Mouse (Mus musculus): ENCODE data around the gene Slc30a7.
A peak's percentile ranks its signal among the peaks of the same experiment; 100 is the strongest.

Gene Slc30a7

DNA sequence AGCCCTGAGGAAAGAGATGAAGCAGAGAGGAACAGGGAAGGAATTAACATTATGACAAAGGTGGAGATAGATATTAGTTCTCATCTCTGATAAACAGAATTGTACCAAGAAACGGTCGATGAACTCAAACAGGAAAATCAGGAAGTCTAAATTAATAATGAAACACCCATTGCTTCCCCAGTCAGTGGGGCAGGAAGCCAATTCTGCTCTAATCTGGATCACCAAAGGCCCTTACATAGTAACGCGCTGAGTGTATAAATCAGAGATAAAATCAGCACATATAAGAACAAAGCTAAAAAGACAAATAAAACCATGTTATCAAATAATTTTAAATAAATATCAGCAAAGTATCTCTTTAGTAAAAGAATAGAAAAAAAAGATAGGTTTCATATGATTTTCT, 15.1 kb downstream of the Slc30a7 start:
- no peak for DNase-seq (ENCODE audit: low spot score in 2 of 2)

DNA sequence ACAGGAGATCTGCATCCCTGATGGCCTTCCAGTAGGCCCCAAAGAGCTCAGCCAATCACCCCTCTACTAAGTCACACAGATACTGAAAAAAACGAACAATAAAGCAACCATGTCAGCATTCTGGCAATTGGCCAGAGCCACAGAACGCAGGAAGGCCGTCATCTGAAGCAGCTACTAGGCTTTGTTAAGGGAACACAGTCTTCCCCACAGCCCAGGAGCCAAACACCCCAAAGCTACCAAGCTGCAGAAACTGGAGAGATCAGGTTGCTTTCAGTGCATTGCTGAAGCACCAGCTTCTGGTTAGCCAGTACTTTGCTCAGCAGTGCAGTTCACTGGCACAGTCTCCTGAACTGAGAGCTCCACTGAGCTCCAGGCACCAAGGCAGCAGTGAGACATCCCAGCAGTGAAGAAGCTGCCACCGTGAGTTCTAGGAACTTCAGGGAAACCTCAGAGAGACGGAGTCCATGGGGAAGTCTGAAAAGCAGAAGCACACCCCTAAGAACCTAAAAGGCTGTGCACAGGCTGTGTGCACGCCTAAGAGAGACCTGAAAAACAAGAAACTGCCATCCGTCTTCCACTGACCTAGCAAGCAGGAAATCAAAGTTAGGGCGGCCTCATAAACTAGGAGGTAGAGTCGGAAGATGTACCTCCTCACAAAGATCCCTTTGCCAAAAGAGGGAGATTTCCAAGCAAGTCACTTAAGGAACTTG, 21.9 kb downstream of the Slc30a7 start:
- DNase-seq (ENCODE audit: low spot score in 2 of 2) = no peak

DNA sequence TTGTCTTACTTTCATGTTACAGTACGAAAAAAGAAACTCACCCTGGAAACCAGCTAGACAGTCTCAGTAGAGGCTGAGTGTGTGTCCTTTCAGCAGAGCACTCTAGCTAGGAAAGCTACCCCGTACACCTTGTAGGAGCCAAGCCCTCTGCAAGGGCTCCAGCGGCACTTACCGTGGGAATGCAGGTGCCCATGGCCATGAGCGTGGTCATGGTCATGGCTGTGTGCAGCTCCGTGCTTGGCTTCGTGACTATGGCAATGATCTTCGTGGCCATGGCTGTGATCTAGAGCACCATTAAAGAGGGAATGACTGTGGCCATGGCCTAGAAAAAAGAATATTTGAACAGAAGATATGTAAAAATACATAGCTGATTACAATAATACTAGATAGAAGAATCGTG, 22.6 kb downstream of the Slc30a7 start:
- no peak for DNase-seq (ENCODE audit: low spot score in 2 of 2)

DNA sequence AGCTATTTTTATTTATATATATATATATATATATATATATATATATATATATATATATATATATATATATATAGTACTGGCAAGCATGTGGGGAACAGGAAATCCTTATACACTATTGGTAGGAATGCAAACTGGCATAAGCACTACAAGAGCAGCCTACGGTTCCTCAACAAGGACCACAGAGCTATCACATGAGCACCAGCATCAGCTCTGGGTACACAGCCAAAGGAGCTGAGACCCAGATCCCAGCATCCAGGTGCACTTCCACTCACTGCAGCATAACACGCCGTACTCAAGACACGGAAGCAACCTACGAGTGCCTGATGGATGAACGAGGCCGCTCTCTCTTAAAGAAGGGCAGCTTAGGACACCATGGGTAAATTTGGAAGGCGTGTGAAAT, 24.0 kb downstream of the Slc30a7 start:
- no peak for DNase-seq (ENCODE audit: low spot score in 2 of 2)

DNA sequence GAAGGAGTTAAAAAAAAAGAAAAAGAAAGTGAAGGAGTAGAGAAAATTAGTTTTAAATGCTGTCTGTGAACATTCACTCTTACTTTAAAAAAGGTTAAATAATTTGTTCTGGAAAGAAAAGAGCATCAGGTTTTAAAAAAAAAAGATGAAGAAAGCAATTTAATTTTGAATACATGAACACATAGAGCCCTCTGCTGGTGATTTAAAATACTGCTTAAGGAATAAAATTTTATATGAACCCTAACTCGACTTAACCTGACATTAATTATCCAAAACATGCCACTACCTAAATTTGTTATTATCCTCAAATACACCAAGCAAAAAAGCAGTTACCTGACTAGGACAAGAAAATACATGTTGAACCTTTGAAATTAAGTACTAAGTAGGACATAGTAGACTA, 28.2 kb downstream of the Slc30a7 start:
- no peak for DNase-seq (ENCODE audit: low spot score in 2 of 2)

DNA sequence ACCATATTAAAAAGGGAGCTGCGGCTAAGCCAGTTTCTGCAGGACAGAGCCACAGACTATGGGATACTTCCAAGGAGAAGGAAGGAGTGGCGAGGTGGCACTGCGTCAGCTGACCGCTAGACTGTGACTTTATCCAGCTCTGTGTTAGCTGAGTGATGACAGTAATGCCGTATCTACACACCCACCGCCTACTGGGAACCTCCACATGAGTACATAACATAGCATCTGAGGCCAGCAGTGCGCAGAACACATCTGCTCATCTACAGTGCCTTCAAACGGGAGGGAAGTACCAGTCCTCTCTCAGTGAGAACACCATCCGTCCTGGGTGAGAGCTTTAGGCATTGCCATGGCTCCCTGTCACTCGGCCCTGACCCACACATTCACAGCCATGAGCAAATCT, 32.2 kb downstream of the Slc30a7 start:
- DNase-seq (ENCODE audit: low spot score in 2 of 2) = no peak

DNA sequence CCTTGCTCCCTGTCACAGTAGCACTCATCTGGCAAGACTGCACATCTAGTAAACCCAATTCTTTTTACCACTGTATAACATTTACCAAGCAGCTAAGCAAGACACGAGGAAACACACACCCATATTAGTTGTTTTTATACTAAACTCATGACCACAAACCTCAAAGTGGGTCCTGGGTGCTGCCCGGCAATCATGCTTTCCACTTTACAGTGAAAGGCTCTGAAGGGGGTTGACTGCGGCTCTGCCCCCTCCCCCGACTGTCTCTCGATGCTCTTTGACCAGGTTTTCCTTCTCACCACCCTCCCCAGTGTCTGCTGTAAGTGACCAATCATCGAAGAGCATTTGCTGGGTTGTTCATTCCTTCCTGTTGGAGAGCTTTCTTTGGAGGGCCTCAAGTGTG, 33.0 kb downstream of the Slc30a7 start:
- DNase-seq (ENCODE audit: low spot score in 2 of 2) = peak in 1 of 2 experiments; percentile 36

DNA sequence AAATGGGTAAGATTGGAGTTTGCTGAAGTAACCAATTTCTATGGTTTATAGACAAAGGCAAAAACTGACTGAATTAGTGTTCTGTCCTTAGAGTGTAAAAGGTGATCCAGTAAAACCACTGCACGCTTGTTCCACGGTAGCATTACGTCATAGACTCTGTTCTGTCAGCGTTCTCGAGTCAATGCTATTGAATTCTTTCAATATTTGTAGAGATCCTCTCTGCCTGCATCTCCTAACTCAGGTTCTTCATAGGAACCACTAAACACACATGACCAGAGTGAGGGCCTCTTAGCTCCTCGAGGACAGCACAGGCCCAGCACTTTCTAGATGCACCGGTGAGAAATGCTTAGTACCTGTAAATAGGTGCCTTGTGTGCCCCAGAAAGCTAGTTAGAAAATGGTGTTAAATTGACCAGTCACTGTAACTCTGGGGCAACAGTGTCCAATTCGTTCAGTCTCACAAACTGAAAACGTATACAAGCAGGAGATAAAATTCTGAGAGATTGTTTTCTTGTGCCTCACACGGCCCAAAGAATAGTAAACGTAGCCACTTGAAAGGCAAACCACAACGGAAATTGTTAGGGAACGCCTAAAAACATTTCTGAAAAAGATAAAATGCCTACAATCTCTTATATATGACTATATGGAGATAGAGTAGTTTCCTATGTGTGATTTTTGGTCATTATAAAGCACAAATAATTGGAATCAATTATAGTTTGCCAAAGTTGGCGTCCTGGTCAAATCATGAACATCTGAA, 35.1 kb downstream of the Slc30a7 start:
- no peak for DNase-seq (ENCODE audit: low spot score in 2 of 2)

DNA sequence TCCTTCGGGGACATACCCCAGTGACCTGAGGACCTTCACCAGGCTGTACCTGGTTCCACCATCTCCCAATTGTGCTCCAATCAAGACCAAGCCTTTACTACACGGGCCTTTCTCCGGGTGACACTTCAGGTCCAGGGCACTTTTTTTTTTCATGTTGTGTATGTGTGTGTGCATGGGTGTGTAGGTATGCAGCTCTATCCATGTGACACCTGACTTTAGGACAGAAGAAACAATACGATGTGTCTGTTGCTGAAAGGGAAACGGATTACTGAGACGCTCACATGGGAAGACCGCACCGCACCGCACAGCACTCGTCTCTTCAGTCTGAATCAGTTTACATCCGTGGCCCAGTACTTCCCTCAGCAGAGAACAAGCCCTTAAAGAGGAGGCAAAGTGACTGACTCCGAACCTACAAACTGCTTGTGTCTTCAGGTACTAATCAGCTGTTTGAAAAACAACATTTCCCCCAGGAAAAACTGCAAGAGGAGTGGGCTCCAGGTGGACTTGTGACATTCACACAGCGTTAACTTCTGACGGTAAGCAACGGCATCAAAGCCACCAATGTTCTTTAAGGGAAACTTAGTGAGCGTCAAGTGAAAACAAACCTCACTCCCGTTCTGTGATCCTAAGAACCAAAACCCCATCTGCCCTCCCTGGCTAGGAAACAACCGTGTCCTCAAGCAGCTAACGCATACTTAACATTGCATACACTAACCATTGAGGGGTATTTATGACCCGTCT, 36.0 kb downstream of the Slc30a7 start:
- no peak for DNase-seq (ENCODE audit: low spot score in 2 of 2)

DNA sequence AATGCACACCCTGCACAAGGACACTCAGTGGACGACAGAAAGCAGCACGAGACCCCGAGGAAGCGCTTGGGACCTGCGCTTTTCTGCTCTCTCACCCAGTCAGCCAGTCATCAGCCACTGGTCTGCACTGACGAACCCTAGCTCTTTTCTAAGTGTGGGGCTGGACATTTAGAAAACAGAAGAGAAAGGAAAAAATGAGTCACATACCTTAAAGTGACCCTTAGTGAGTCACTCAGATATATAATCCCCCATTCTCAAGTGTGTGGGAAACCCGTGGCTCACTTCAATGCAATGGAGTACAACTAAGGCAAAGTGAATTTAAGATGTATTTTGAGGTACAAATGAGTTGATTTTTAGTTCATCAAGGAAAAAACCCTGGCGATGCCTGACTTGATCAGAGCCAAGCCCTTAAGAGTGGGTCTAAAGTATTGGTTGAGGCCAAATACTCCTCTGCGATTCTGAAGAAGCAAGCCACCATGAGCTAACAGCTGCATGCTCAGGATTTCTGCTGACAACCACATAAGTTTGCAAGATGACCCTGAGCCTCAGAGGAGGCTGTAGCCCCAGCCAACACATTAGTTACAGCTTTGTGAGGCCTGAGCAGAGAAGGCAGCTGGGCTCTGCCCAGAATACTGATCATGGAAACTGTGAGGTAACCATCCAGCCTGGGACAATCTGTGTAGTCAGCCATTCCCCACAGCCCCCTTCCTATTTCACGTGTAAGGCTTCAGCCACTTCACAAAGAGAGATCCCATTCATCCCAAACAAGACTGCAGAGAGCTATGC, 38.3 kb downstream of the Slc30a7 start:
- DNase-seq (ENCODE audit: low spot score in 2 of 2) = no peak

DNA sequence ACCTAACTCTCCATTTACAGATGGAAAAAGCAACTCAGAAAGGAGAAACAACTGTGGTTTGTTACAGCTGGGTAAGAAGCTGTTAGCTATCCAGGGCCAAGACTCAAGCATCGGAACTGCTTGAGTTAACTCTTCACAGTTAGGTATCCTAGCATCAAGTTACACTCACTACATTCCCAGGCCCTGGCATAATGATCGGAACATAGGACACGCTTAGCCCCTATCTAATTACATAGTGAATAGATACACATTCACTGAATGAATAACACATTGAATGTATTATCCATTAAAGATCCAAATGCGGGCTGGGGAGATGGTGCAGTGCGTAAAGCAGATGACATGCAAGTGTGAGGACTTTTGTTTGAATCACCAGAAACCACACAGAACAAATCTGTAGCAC, 43.1 kb downstream of the Slc30a7 start:
- DNase-seq (ENCODE audit: low spot score in 2 of 2) = no peak

DNA sequence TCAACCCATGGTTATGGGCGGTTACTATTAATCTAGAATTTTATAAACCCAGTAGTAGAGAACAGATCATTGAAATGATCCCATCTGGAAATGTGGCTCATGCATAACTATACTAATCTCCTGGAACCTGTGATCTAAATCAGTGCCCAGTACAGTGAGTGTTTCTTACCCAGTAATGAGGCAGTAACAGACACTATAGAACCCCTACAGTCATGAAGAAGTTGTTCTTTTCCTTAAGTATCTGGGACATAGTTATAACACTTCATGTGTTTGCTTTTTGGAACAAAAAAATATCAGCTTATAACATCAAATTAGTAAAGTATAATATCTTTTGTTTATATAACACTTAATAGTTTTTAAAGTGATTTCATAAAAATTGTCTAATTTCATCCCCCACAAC, 43.6 kb downstream of the Slc30a7 start:
- DNase-seq (ENCODE audit: low spot score in 2 of 2) = no peak

DNA sequence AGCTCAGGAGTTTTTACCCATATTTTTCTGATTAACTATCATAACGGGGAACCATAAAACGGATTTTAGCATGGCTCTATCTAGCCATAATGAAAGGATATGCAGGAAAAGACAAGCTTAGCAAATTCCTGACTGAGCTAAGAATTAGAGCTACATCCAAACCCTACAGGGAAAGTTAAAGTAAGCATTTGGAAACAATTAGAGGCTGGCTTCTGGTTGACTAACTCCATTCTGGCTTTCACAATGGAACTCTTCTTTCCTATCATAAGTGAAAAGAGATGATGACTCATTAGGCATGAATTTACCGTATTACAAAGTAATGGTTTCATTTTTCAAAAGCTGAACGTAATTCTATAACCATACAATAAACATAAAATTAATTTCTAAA, 45.2 kb downstream of the Slc30a7 start:
- DNase-seq (ENCODE audit: low spot score in 2 of 2) = no peak

DNA sequence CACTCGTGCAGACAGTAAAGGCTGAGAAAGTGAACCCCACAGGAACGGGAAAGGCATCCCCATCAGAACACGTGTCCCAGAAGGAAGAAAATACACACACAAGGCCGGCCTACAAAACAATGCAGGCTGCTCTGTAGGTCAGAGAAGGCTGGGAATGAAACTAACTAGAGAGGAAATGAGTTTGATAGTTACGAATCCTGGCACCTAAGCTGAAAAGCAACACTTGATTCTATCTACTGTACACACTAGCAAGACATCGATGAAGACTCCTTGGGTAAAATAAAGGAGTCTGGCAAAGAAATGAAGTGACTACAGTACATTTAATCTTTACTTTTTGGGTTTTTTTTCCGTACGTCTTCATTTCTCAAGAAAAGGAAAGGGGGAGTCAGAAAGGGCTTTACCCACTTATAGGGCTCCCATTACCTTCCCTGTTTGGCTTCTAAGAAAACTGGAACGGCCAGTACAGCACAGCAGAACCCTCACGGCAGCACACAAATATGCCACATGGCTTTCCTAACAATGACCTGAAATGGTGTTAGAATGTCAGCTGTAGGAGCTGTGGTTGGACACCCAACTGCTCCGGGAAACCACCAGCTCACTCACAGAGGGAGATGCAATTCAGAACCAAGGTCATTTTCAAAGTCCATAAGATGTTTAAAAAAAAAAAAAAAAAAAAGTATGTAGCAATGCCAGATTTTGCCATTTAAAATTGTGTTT, 45.7 kb downstream of the Slc30a7 start:
- DNase-seq (ENCODE audit: low spot score in 2 of 2) = no peak

DNA sequence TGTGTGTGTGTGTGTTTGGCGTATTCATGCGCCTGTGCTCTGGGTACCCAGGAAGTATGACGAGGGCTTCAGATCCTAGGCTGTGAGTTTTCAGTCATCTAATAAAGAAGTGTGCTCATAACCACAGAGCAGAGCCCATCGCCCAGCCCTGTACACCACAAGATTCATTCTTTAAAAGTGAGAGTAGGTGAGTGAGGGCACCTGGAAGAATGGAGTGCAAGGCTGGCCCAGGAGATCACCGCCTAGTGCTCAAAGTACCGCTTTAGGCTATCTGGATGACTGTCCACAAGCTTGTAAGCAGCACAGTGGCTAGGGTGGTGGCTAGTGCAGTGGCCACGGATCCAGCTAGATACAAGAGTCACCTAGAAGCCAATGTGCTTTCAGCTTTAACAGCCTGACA, 50.0 kb downstream of the Slc30a7 start:
- DNase-seq (ENCODE audit: low spot score in 2 of 2) = no peak

DNA sequence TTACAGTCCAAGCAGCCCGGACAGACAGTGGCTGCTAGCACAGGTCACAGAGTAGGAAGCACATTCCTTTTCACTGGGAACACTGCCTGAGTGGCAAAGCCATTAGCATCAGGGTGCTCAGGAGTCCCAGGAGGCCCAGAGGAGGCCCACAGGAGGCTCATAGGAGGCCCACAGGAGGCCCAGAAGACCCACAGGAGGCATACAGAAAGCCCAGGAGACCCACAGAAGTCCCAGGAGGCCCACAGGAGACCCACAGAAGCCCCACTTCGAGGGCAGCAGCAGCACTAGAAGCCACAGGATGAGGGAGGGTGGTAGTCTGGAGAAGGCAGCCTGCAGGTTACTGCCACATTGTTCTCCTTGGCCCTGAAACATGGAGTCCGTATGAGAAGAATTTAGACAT, 54.1 kb downstream of the Slc30a7 start:
- no peak for DNase-seq (ENCODE audit: low spot score in 2 of 2)

DNA sequence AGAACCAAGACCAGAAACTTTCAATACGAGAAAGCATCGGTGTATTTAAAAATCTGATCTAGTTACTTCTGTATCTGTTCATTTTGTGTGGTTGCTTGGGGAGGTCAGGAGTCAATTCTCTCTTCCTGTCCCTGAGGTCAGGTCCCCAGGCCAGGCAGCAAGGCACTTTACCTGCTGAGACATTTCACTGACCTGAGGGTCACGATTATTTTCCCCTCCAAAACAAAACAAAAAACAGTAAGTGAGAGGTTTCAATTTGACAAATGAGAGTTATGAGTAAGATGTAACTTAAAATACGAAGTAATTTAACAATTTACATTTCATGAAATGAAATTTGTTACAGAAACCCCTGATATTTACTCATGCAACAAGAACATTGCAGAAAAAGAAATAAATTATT, 54.9 kb downstream of the Slc30a7 start:
- no peak for DNase-seq (ENCODE audit: low spot score in 2 of 2)

DNA sequence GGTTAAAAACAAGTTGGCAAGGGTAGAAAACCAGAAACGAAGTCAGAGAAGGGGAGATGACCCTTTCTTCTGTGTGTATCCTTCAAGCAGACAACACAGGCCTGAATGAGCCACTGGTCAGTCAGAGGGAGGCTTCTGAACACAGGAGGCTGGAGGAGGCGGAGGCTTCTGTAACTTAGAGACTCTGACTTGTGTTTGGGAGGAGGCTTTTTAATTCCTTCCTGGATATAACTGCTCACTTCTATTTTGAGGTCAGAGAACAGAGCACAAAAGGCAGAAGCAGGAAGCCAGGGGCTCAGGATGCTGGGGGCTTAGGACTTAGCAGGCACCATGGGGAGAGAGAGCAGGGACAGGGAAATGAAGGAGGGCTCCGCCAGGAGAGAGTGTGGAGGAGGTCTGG, 56.0 kb downstream of the Slc30a7 start:
- no peak for DNase-seq (ENCODE audit: low spot score in 2 of 2)

DNA sequence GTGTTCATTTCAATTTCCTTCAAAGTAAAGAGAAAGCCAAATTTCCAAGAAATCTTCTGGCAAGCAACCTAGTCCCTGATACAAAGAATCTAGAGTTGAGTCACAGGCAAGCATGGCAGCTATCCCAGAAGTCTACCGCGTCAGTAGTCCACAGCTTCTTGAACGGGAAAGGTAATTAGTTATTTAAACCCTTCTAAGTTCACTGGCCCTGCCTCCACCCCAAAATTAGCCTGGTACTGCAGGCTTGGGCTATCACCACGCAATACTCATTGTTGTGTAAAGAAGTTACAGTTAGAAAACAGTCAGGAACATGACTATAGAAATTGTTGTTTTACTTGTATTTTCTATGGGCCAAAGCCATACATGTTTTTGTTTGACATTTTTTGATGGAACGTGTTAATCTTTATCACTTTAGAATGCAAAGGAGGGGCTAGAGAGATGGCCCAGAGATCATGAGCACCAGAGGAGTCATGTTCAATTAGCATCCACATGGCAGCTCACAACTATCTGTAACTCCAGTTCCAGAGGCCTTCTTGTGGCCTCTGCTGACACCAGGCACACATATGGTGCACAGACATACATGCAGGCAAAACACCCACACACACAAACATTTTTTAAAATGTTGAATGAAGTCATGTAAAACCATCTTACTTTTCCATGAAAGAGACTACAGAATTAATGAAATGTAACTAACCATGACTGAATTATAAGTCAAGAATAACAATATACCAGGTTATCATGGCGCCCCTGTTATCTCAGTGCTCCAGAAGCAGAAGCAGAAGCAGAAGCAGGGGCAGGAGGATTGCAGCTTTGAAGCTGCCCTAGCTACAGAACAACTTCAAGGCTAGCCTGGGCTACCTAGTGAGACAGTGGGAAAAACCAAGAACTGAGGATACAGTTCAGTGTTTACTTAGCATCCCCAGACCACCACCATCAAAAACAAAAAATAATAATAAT, 57.0 kb downstream of the Slc30a7 start:
- no peak for DNase-seq (ENCODE audit: low spot score in 2 of 2)

DNA sequence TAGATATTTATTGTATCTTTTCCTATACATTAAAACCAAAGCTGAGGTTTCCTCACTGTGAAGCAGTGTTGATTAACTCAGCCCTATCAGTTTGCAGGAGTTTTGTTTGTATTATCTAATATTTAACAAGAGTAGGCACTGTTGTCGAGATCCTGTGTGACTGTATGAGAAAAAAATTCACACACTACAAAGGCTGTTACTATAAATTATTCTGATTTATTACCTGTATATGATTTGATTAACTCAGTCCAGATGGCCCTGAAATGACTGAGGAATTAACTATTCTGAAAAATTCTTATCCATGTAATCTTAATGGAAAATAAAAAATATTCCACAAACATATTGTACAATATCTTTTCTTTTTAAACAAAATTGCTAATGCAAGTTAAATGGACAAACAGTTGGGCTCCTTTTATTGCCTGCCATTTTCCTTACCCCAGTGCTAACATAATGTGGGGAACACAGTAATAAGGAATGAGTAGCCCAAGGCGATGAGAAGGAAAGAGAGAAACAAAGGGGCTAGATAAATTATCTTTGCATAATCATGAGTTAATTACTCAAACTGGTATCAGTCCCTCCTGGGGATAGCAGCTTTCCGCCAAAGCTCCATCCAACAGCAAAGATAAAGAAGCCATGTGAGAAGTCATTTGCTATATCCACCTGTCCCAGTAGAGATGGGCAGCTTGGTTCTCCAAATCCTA, 57.8 kb downstream of the Slc30a7 start:
- no peak for DNase-seq (ENCODE audit: low spot score in 2 of 2)
